Mouse (Mus musculus): ENCODE measurements around the gene Slc5a5. TPM values are rescaled to one million over a fixed set of nuclear protein-coding genes. Genes with fewer than 3 reads are reported as not detected.

The Slc5a5 gene
- 0.24 TPM for polyA plus RNA-seq (2014; fragmentation: Illumina TruSeq; extraction: RNeasy Lipid Tissue Mini Kit (QIAGEN cat#74804); ENCODE audit: insufficient read depth, low read depth, low replicate concordance)

DNA sequence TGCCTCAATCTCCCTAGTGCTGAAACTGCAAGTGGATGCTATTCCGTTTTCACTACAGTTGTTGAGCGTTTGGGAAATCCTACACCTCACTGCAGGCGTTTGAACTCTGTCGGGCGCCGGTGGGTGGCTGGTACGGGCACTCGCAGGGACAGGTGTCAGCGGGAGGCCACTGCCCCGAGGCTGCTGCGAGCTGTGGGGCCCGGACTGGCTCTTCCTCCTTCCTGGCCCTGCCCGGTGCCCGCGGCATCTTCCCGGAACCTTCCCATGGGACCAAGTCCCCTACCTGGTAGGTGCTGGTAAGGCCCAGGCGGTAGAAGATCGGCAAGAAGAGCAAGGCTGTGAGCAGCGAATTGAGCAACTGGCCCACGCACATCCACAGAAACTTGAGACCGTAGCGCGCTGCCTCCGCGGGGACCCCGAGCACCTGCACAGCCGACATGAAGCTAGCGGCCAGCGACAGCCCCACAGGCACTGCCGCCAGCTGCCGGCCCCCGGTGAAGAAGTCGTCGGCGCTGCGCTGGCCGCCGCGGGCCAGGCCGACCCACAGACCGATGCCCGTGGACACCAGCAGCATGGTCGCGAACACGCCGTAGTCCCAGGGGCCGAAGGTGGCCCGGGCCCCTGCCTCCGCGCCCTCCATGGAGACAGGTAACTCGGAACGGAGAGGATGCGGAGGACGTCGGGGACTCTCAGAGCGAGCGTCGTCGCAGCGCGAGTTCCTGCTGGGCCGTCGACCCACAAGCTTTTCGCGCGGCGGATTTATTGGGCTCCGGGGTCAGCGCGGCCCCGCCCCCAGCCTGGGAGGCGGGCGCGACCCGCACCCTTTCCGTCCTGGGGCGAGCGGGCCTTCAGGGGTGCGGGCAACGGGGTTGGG lies at the start of gene Slc5a5:
Slc5a5 (minus strand) TSS at position 736 of the 874 bp plus-strand sequence.

DNA sequence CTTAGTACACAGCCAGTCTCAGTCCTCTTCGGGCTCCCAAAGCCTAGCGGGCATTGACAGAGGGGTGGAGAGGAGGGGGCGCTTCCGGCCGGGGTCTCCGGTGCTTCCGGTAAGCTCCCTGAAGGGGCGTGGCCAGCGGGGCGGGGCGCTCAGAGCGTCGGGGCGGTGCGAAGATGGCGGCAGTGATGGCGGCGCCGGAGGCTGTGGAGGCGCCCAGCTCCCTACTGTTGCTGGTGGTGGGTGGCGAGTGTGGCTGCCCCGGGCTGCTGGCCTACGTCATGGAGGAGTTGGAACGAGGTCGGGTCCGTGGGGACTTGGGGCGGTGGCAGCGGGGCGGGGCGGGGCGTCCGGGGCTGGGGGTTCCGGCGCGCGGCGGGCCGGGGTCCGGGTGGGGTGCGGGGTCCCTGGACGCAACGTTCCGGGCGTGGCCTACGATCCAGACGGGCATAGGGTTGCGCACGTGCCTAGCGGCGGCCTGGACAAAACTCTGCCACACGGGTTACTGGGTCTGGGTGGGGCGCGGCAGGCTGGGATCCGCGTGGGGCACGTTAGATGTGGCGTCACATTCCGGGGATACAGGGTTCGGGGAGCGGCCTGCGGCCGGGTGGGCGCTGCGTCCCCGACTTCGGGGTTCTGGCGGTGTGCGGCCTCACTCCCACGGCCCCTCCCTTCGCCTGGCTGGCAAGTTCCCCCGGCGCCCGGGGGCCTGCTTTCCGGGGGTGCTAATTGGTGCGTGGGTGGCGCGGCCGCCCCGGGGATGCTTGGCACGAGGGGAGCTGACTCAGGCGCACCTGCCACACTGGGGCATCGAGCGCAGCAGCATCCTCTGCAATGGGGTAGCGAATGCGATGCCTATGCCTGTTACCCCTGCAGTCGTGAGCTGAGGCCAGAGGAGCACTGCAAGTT lies 13.5 kb upstream of the Slc5a5 start, which contains the start of gene Map1s:
Map1s (plus strand) TSS at position 102 of the 906 bp plus-strand sequence.

DNA sequence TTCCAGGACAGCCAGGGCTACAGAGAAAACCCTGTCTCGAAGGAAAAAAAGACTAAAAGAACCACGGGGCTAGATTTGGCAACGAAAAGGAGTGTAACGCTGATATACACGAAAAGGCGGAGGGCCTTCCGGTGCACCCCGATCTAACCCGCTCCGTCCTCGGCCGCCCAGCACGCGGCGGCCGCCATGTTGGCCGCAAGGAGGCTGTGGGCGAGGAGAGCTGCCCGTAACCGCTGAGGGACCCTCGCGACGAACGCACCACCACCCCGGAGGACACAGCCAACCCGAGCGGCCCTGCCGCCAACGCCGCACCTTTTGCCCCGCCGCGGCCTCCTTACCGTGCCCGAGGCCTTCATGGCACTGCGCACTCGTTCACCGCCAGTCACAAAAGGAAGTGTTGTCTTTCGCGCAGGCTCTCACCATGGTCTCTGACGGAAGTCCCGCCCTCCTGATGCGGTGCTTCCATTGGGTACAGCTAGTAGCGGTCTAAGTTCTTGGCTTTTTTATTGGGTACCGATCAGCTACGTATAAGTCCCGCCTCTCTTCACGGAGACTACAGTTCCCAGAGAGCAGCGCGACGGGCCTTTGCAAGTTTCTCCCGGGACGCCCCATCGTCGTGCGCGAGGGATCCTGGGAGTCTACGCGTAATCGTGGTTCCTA lies 4.6 kb upstream of the Slc5a5 start, which contains the start of gene Rpl18a:
Rpl18a (minus strand) TSS at position 392 of the 660 bp plus-strand sequence.

GRCm38 (mm10) chr8:70873364-70873985 lies 19.1 kb downstream of the Slc5a5 start, which contains the start of gene Ccdc124:
Gene Ccdc124, minus strand, starts transcription at chr8:70873935.

GRCm38 (mm10) chr8:70862824-70863641 lies 29.5 kb downstream of the Slc5a5 start, which contains the start of gene Kcnn1:
Gene Kcnn1, minus strand, starts transcription at chr8:70863258.

DNA sequence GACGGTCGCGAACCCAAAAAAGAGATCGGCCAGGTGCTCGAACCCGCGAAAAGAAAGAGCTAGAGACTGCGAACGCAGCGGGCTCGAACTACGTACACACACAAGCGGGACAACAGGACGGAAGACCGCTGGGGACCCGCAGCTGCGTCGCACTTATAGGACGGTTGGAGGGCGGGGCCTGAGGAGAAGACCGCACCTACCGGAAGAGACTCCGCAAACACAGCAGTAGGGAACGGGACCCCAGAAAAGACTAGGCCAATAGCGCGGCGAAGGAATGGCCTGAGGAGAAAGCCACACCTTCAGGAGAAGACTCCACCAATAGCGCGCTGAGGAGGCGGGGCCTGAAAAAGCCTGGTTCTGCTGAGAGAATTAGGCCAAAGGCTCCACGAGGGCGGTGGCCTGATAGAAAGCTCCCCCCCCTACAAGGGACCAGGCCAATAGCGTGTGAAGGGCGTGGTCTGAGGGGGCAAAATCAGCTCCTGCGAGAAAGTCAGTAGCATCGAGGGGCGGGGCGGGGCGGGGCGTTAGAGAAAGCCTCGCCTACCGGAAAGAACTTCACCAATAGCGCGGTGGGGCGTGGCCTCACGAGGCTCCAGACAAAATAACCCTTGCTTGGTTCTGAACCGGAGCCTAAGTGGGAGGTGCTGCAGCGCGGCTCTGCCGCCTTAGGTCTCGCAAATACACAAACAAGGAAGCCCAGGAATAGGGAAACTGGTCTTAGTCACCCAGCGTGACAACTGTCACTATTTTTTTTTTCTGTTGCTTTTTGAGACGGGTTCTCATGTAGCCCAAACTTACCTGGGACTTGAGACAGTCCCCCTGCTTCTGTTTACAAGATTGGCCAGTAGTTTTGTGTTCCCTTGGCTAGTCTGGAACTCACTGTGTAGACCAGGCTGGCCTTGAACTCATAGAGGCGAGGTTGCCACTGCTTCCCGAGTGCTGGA lies 52.9 kb downstream of the Slc5a5 start, which contains the start of gene Arrdc2:
Arrdc2 (minus strand) TSS at position 313 of the 944 bp plus-strand sequence.

Other genes with a start within 250 kb of the Slc5a5 start
- 17.7 TPM for gene Pgpep1, start 232.4 kb downstream of the Slc5a5 start, polyA plus RNA-seq (2014; fragmentation: Illumina TruSeq; extraction: RNeasy Lipid Tissue Mini Kit (QIAGEN cat#74804); ENCODE audit: insufficient read depth, low read depth, low replicate concordance)
- gene Lsm4, start 219.5 kb downstream of the Slc5a5 start, polyA plus RNA-seq (2014; fragmentation: Illumina TruSeq; extraction: RNeasy Lipid Tissue Mini Kit (QIAGEN cat#74804); ENCODE audit: insufficient read depth, low read depth, low replicate concordance): 81.6 TPM
- 145 TPM for gene Jund, start 193.8 kb downstream of the Slc5a5 start, polyA plus RNA-seq (2014; fragmentation: Illumina TruSeq; extraction: RNeasy Lipid Tissue Mini Kit (QIAGEN cat#74804); ENCODE audit: insufficient read depth, low read depth, low replicate concordance)
- gene Iqcn, start 189.3 kb downstream of the Slc5a5 start, polyA plus RNA-seq (2014; fragmentation: Illumina TruSeq; extraction: RNeasy Lipid Tissue Mini Kit (QIAGEN cat#74804); ENCODE audit: insufficient read depth, low read depth, low replicate concordance): not detected
- 0.66 TPM for gene Gm3336, start 174.2 kb downstream of the Slc5a5 start, polyA plus RNA-seq (2014; fragmentation: Illumina TruSeq; extraction: RNeasy Lipid Tissue Mini Kit (QIAGEN cat#74804); ENCODE audit: insufficient read depth, low read depth, low replicate concordance)
- gene Pde4c, start 169.0 kb downstream of the Slc5a5 start, polyA plus RNA-seq (2014; fragmentation: Illumina TruSeq; extraction: RNeasy Lipid Tissue Mini Kit (QIAGEN cat#74804); ENCODE audit: insufficient read depth, low read depth, low replicate concordance): 1.1 TPM
- 18.7 TPM for gene Rab3a, start 138.1 kb downstream of the Slc5a5 start, polyA plus RNA-seq (2014; fragmentation: Illumina TruSeq; extraction: RNeasy Lipid Tissue Mini Kit (QIAGEN cat#74804); ENCODE audit: insufficient read depth, low read depth, low replicate concordance)
- gene Mpv17l2, start 131.8 kb downstream of the Slc5a5 start, polyA plus RNA-seq (2014; fragmentation: Illumina TruSeq; extraction: RNeasy Lipid Tissue Mini Kit (QIAGEN cat#74804); ENCODE audit: insufficient read depth, low read depth, low replicate concordance): 36.9 TPM
- gene Pik3r2, start 116.0 kb downstream of the Slc5a5 start, polyA plus RNA-seq (2014; fragmentation: Illumina TruSeq; extraction: RNeasy Lipid Tissue Mini Kit (QIAGEN cat#74804); ENCODE audit: insufficient read depth, low read depth, low replicate concordance): 14.8 TPM
- gene Mast3, start 87.7 kb downstream of the Slc5a5 start, polyA plus RNA-seq (2014; fragmentation: Illumina TruSeq; extraction: RNeasy Lipid Tissue Mini Kit (QIAGEN cat#74804); ENCODE audit: insufficient read depth, low read depth, low replicate concordance): 9.9 TPM
- gene Il12rb1, start 84.3 kb downstream of the Slc5a5 start, polyA plus RNA-seq (2014; fragmentation: Illumina TruSeq; extraction: RNeasy Lipid Tissue Mini Kit (QIAGEN cat#74804); ENCODE audit: insufficient read depth, low read depth, low replicate concordance): 0.71 TPM
- gene Arrdc2, start 53.0 kb downstream of the Slc5a5 start, polyA plus RNA-seq (2014; fragmentation: Illumina TruSeq; extraction: RNeasy Lipid Tissue Mini Kit (QIAGEN cat#74804); ENCODE audit: insufficient read depth, low read depth, low replicate concordance): 10.2 TPM
- 1.1 TPM for gene Kcnn1, start 29.5 kb downstream of the Slc5a5 start, polyA plus RNA-seq (2014; fragmentation: Illumina TruSeq; extraction: RNeasy Lipid Tissue Mini Kit (QIAGEN cat#74804); ENCODE audit: insufficient read depth, low read depth, low replicate concordance)
- gene Ccdc124, start 18.8 kb downstream of the Slc5a5 start, polyA plus RNA-seq (2014; fragmentation: Illumina TruSeq; extraction: RNeasy Lipid Tissue Mini Kit (QIAGEN cat#74804); ENCODE audit: insufficient read depth, low read depth, low replicate concordance): 49.2 TPM
- gene Rpl18a, start 4.7 kb upstream of the Slc5a5 start, polyA plus RNA-seq (2014; fragmentation: Illumina TruSeq; extraction: RNeasy Lipid Tissue Mini Kit (QIAGEN cat#74804); ENCODE audit: insufficient read depth, low read depth, low replicate concordance): 2,851 TPM
- gene Map1s, start 13.2 kb upstream of the Slc5a5 start, polyA plus RNA-seq (2014; fragmentation: Illumina TruSeq; extraction: RNeasy Lipid Tissue Mini Kit (QIAGEN cat#74804); ENCODE audit: insufficient read depth, low read depth, low replicate concordance): 9.3 TPM

Data from lung, adult 10 weeks (tissue).